Mouse (Mus musculus): Measurements from ENCODE around the gene Kras. TPM values are rescaled to one million over a fixed set of nuclear protein-coding genes. Genes with fewer than 3 reads are reported as not detected.

The Kras gene
- total and polyA plus RNA-seq, 3 experiments: 5.9 to 32.8 (median 18.8) TPM

DNA sequence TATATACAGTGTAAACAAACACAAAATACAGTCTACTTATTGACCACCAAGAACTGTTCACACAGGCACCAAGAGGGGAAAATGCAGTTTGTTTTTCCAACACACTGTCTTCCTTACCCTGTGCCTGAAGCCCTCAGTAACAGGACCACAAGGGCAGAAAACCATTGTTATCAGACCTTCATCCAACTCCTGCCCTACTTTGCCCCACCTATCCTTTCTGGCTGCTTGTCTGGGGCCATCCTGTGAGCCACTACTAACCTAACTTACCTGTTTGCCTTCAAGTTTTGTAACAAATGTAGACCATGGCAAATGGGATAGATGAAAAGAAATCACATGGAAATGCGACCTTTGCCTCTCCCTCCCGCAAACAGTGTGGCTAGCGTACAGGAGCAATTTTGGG, 2.2 kb downstream of the Kras start:
- dilution Hi-C loops (cut with MboI; ENCODE audit: extremely low pct_ligation_motif_present, extremely low pct_unique_long_range_greater_than_20kb, low sequenced_read_pairs): no loop called here
- in situ Hi-C loops (cut with MboI; ENCODE audit: low pct_ligation_motif_present, low pct_unique_long_range_greater_than_20kb, low sequenced_read_pairs): loop anchor here (5.0 kb wide), 1 partner anchor 94 kb away; no protein-coding TSS in a partner anchor
- DNase-seq (ENCODE audit: extremely low read depth): no peak

GRCm38 (mm10) chr6:145246841-145247240, 3.2 kb downstream of the Kras start:
- Histone ChIP-seq H3K36me3 (replicated peaks in 1 of 2; ENCODE audit: control insufficient read depth in 1 of 2, insufficient read depth in 1 of 2, low read length in 1 of 2) (peaks cover 0 to 31% of the 10 kb centered on the region in 2 experiments), H3K9ac (ENCODE audit: insufficient read depth, low read depth) (no peak overlapping the region), H3K27ac (ENCODE audit: insufficient read depth, low read depth) (no peak overlapping the region), H3K9me3 (replicated peaks; ENCODE audit: low read length) (no peaks in the 10 kb centered on the region), H3K27me3 (replicated peaks) (peaks cover 7% of the 10 kb centered on the region), H3K4me3 (replicated peaks in 1 of 3; ENCODE audit: low read depth in 2 of 3, low read length in 2 of 3, poor library complexity in 1 of 3) (no peak overlapping the region), H3K79me2 (replicated peaks; ENCODE audit: control insufficient read depth, extremely low read depth, insufficient read depth, poor library complexity, severe bottlenecking) (peaks cover 22% of the 10 kb centered on the region), H3K4me1 (ENCODE audit: control insufficient read depth in 1 of 2, insufficient read depth in 2 of 2) (peaks cover 8 to 21% of the 10 kb centered on the region in 2 experiments; a peak in 3 of 4 replicates), H3K4me2 (ENCODE audit: insufficient read depth, low read depth, poor library complexity, severe bottlenecking) (no peak overlapping the region)
- dilution Hi-C loops (cut with MboI; ENCODE audit: extremely low pct_ligation_motif_present, extremely low pct_unique_long_range_greater_than_20kb, low sequenced_read_pairs): no loop called here
- TF ChIP-seq TBP (conservative IDR thresholded peaks at IDR 0.05; ENCODE audit: low read depth, low read length): no peak
- no peak for TF ChIP-seq ELF1 (IDR thresholded peaks at IDR 0.05; ENCODE audit: low read depth, low read length)
- TF ChIP-seq CHD1 (IDR thresholded peaks at IDR 0.05; ENCODE audit: low read depth, low read length): no peak
- TF ChIP-seq JUN (IDR thresholded peaks at IDR 0.05; ENCODE audit: insufficient read depth, low read depth, low read length): no peak
- TF ChIP-seq MAFK (IDR thresholded peaks at IDR 0.05; ENCODE audit: insufficient replicate concordance, low read length): no peak
- TF ChIP-seq CTCF (conservative IDR thresholded peaks at IDR 0.05 in 1 of 2, IDR thresholded peaks at IDR 0.05 in 1 of 2; ENCODE audit: low read depth in 2 of 2, low read length in 2 of 2): no peak
- no peak for TF ChIP-seq RCOR1 (conservative IDR thresholded peaks at IDR 0.05; ENCODE audit: low read depth, low read length)
- TF ChIP-seq MAX (IDR thresholded peaks at IDR 0.05; ENCODE audit: low read length): no peak
- no peak for TF ChIP-seq TCF12 (IDR thresholded peaks at IDR 0.05; ENCODE audit: low read depth, low read length)
- no peak for TF ChIP-seq MAZ (IDR thresholded peaks at IDR 0.05; ENCODE audit: low read depth, low read length)
- TF ChIP-seq EP300 (IDR thresholded peaks at IDR 0.05; ENCODE audit: low read length): no peak
- TF ChIP-seq MYC (IDR thresholded peaks at IDR 0.05; ENCODE audit: low read depth, low read length): no peak
- no peak for TF ChIP-seq POLR2A (IDR thresholded peaks at IDR 0.05; ENCODE audit: low read depth, low read length)
- no peak for TF ChIP-seq USF2 (conservative IDR thresholded peaks at IDR 0.05; ENCODE audit: low read depth, low read length)
- TF ChIP-seq HCFC1 (IDR thresholded peaks at IDR 0.05; ENCODE audit: low read depth, low read length): no peak
- no peak for TF ChIP-seq ZNF384 (IDR thresholded peaks at IDR 0.05; ENCODE audit: low read depth, low read length)
- no peak for TF ChIP-seq IRF4 (IDR thresholded peaks at IDR 0.05; ENCODE audit: low read depth, low read length)
- TF ChIP-seq BHLHE40 (IDR thresholded peaks at IDR 0.05; ENCODE audit: low read depth, low read length): no peak
- no peak for TF ChIP-seq JUND (conservative IDR thresholded peaks at IDR 0.05; ENCODE audit: low read depth, low read length)
- in situ Hi-C loops (cut with MboI; ENCODE audit: low pct_ligation_motif_present, low pct_unique_long_range_greater_than_20kb, low sequenced_read_pairs): loop anchor here (5.0 kb wide), 1 partner anchor 95 kb away; no protein-coding TSS in a partner anchor
- DNase-seq (ENCODE audit: extremely low read depth): no peak

More for the DNA sequence above, 2.2 kb downstream of the Kras start:
- Histone ChIP-seq H3K27me3 (replicated peaks) (peaks cover 12% of the 10 kb centered on the region), H3K9ac (ENCODE audit: insufficient read depth, low read depth) (no peak overlapping the region), H3K79me2 (replicated peaks; ENCODE audit: control insufficient read depth, extremely low read depth, insufficient read depth, poor library complexity, severe bottlenecking) (peaks cover 22% of the 10 kb centered on the region), H3K4me1 (ENCODE audit: control insufficient read depth in 1 of 2, insufficient read depth in 2 of 2) (peaks cover 8 to 21% of the 10 kb centered on the region in 2 experiments; a peak in 3 of 4 replicates), H3K36me3 (replicated peaks in 1 of 2; ENCODE audit: control insufficient read depth in 1 of 2, insufficient read depth in 1 of 2, low read length in 1 of 2) (peaks cover 0 to 30% of the 10 kb centered on the region in 2 experiments), H3K27ac (ENCODE audit: insufficient read depth, low read depth) (no peak overlapping the region), H3K9me3 (replicated peaks; ENCODE audit: low read length) (no peaks in the 10 kb centered on the region), H3K4me2 (ENCODE audit: insufficient read depth, low read depth, poor library complexity, severe bottlenecking) (no peak overlapping the region; the same call in 1 of the 2 replicates), H3K4me3 (replicated peaks in 1 of 3; ENCODE audit: low read depth in 2 of 3, low read length in 2 of 3, poor library complexity in 1 of 3) (no peak overlapping the region)
- TF ChIP-seq BHLHE40 (IDR thresholded peaks at IDR 0.05; ENCODE audit: low read depth, low read length) (no peak), TBP (conservative IDR thresholded peaks at IDR 0.05; ENCODE audit: low read depth, low read length) (no peak), IRF4 (IDR thresholded peaks at IDR 0.05; ENCODE audit: low read depth, low read length) (no peak), PAX5 (IDR thresholded peaks at IDR 0.05; ENCODE audit: low read length) (no peak), MAX (IDR thresholded peaks at IDR 0.05; ENCODE audit: low read length) (no peak), CHD1 (IDR thresholded peaks at IDR 0.05; ENCODE audit: low read depth, low read length) (no peak), RCOR1 (conservative IDR thresholded peaks at IDR 0.05; ENCODE audit: low read depth, low read length) (no peak), MAZ (IDR thresholded peaks at IDR 0.05; ENCODE audit: low read depth, low read length) (no peak)

Measured in CH12.LX (cell line).